Mouse (Mus musculus) frontal cortex, postnatal 14 days (tissue): ENCODE results near the gene Prss36.
"Not testable (repeated sequence)": the region's sequence is repeated elsewhere in the genome, so short reads cannot be mapped to it uniquely, and the experiment has no call there.

Experiments used
- DNase-seq, 2 experiments: peaks; one replicate each; pipeline ENCODE4 v3.0.0; 2022; ENCODE audit warnings: low spot score in 2 of 2

Gene Prss36

DNA sequence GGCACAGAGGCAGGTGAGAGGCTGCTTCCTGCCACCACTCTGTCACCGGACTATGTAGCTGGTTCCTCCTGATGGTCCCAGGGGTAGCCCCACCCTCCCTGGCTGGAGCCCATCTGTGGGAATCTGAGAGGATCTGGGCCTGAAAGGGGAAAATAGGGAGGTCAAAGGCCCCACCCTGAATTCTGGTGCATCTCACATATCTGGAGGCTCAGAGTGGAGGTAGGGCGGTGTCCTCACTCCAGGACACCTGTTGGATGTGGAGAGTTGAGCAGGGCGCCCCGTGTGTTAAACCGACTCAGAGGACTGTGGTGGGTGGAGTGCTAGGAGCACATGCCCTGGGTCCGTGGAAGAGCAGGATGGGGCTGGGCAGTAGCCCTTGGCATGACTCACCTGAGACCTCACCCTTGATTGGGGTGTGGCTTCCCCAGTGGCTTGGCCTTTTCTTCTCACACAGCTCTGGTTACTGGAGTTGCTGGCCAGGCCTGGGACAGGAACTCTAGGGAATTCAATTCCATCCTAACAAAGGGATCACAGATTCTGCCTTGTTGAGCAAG, at the start of gene Prss36:
TSS of gene Prss36 (minus strand) at position 256 of the 554 bp plus-strand sequence.
- no peak for DNase-seq

DNA sequence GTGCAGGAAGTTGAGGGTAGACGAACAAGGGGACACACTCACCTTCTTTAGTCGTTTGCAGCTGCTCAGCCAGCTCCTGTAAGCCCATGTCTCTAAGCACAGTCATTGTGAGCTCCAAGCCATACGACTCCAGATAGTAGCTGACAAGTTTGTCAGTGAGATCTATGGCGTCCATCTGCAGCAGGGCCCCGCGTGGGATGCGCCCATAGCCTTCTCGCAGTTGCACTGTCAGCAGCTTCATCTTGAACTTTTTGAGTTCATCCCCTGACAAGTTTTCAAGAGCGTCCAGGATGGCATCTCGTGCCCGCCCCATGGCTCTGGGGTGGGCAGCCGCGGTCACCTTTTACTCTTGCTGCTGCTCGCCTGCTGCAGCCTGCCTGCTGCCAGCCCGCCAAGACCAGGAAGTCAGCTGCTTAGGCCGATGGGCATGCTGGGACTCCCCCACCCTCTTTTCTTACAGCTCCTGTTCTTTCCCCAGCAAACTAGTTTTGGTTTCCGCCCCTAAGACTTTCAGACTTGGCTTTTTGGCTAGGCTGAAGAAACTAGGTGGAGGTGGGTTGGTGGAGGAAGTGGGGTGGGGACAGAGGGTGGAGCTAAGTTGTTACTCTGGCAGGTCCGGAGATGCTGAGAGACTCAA, 46.9 kb upstream of the Prss36 start, which contains the start of gene Pycard:
TSS of gene Pycard (minus strand) at position 527 of the 637 bp plus-strand sequence.
- DNase-seq: no peak

DNA sequence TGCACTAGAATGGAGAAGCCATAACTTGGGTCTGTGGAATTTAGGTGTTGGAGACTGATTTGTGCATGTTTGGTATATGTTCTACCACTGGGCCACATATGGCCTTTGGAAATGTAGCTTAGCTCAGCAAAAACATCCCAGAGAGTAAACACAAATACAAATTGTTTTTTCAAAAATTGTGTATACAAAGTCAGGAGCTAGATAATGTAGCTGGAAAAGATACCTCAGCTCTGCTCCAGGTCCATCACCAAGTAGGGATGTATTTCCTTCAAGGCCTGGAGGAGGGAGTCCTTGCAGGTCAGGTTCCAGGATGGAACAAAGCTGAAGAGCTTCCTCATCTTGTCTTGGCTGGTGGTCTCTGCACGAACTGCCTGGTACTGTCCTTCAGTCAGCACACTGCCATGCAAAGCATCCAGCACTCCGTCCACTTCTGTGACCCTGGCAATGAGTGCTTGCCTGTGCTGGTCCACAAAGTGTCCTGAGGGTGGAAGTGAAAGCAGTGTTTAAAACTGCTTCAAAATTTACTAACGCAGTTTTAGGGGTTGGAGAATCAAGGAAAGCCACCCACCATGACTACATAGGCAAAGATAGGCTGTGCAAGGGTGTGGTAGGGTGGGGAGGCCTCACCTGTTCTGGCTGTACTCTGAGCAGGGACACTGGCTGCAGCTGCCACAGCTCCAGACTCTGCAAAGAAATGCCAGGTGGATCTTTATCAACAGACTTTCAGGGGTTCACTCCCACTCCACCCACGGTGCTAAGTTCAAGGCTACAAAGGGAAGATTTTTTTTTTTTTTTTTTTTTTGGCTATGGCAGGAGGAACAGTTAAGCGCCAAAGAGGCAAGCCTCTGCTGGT, 46.2 kb upstream of the Prss36 start:
- no peak for DNase-seq

DNA sequence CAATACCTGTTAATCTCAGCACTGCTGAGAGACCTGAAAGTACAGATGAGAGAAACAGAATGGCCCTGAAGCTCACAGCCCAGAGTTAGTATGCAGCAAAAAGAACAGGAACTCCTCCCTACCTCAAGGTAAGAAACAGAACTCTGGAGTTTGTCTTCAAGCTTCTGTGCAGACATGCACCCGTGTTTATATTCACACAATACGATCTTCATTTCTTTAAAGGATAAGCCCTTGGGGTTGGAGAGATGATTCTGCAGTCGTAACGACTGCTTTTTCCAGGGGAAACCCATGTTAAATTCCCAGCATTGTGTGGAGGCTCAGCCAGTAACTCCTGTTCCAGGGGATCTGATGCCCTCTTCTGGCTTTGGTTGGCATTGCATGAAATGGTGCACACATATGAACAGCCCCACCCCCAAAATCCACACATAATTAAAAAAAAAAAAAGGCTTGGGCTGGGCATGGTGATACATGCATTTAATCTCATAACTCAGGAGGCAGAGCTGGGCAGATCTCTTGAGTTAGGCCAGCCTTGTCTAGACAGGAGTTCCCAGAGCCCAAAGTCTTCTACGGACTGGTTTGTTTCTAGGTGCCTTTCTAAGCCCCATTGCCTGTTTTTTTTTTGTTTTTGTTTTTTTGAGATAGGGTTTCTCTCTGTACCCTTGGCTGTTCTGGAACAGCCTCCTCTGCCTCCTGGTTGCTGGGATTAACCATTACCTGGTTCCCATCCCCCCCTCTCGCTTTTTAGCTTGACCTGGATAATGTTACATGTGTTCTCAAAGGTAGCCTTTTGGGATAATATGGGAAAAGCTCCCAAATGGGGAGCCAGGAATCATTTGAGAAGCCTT, 45.3 kb upstream of the Prss36 start:
- peak in 1 of 2 experiments; percentile 68 for DNase-seq

DNA sequence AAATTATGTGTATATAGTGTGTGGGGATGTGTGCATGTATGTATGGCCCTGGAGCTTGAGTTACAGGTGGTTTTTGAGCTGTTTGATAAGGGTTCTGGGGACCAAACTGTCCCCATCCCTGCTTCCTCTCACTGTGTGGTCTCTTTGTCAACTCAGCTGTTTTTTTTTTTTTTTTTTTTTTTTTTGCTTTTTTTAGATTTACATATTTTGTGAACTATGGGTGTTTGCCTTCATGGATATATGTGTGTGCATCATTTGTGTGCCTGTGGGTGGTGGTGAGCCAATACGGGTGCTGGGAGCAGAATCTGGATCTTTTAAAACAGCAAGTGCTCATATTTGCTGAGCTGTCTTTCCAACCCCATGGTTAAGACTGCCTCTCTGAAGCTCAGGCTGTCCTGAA, 42.4 kb upstream of the Prss36 start:
- DNase-seq: no peak

DNA sequence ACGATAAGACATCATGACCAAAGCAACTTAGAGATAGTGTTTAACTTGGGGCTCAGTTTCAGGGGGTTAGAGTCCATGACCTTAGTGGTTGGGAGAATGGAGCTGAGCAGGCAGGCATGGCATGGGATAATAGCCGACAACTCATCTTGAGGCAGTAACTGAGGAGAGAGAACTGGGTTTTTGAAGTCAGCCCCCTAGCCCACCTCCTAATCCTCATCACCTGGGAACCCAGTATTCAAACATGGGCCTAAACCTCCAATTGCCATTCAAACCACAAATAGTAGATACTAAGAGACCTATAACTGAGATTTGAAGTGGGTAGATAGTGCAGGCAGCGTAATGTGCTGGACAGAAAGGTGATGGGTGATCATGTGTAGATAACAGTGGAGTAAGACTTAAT, 34.1 kb upstream of the Prss36 start:
- DNase-seq: no peak

DNA sequence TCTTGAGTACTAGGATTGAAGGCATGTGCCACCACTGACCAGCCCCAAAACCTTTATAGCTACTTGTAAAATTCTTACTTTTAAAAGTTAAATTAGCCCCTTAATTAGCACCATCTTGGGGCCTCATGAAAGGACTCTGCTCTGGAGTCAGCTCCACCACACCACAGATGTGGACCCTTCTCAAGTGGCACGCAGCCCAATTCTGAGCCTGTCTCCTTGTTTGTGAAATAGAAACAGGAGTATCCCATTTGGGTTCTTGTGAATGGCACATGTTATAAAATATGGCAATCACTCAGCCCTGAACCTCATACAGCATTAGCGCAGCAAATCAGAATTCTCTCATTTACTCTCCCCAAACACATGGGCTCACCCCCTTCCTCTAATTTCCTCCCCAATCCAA, 32.3 kb upstream of the Prss36 start:
- no peak for DNase-seq

DNA sequence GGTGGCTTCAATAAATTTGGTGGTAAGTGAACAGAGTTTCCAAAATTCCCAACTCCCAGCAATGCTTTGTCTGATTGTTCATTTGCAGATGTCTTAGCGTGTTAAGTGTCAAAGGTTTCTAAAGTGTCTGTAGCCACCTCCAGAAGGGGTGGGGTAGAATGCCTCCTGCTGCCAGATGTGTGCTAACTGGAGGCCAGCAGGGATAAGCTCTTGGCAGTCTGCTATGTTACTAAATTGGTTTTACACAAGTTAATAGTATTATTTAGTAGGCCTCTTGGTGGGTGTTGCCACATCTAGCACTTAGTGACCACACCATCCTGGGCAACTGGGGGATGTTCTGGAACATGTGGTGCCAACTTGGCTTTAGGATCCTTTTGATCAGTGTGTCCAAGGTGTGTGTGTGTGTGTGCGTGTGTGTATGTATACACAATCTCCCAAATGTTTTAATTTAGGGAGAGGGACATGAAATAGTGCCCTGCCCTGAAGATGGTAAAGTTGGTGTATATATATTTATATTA, 27.9 kb upstream of the Prss36 start:
- no peak for DNase-seq

DNA sequence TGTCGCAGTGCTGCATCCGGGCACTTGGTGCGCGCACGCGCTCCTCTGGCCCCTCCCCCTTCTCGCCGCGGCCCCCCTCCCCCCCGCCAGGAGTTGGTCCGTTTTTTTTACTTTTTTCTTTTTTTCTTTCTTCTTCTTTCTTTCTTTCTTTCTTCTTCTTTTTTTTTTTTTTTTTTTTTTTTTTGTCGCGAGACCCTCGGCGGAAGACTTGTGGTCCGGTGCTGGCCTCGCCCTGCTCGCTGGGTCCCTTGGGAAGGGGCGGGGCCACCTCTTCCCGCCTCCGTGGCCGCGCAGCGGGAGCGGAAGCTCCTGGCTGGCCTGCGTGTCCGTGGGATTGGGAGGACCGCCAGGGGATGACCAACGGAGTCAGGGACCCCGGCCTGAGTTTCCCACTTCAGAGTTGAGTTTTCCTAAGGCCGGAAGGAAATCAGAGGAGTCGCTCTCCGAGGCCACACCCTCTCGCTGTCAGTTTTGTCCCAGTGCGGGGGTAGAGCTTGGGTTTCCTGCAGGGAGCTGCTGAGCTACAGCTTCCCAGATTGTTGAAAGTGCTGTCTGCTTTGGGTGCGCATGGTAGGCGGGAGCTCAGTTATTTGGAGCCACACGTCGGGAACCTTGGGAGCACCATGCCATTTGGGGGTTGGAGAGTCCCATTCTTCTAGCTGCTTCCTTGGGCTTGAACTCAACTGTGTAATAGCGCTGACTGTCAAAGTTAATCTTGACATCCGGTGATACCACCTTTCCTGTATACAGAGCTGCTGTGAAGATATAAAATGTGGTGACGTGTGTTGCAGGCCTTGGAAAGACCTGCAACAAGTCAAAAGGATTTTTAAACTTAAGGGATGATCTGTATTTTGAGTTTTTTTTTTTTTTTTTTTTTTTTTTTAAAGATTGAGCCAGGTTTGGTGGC, 21.6 kb upstream of the Prss36 start:
- DNase-seq: peak; percentile 48 to 64

DNA sequence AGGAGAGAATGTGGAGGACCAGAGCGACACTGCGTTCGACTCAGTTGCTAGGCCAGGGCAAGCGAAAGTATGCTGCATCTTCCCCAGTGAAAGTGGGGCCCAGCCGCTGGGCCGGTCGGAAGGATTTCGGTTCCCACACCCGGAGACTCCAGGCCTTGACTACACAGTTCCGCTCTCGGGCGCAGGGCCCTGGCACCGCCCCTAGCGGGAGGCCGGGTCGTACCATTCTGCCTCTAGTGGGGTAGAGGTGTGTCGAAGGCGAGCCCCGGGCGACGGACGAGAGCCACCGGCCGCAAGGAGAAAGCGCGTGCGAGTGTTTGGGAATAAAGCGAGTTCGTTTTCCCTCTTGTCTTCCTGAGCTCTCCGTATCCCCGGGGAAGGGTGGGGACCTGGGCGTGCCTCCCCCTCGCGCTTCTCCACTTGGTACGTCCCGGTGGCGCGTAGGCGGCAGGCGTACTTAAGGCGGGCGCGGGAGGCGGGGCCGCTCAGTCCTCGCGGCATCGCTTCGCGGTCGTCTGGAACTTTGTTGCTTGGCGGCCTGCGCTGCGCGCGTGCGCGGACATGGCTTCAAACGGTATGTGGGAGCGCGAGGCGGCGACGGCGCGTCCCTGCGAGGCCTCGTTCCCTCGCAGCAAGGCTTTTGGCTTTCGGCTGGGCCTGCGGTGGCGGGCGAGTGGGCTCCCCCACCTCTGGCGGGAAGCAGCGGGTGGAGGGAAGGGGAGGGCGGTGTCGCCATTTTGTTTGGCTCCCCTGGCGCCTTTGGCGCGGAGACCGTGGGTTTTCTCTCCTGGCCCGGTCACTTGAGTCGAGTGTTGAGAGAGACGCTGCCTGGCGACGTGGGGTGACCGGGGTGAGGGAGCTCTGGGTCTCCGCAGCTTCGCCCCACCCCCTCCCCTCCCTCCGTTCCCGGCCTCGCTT, 20.7 kb upstream of the Prss36 start, which contains the start of gene Fus:
TSS of gene Fus (plus strand) at position 454 of the 918 bp plus-strand sequence.
- DNase-seq: peak; percentile 89 to 95

DNA sequence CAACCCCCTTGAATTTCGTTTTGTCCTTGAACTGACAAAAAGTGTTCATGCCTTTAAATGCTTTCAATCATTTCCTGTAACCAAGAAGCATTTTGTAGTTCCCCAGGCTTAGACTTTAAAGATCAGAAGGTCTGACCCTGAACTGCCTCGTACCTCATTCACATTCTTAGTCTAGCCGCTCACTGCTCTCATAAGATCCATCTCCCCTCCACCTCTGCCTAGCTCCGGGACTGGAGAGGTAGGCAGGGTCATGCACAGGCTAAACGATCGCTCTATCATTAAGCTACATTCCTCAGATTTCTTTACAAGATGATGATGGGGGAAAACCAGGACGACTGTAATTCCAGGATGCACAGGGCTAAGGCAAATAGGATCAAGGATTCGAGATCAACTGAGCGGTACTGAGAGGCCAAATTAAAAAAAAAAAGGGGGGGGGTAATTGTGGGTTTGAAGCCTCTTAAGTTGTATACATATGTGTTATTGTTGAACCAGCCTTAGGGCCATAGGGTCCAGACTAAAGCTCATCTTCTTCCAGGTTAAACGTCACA, 19.9 kb upstream of the Prss36 start:
- no peak for DNase-seq

DNA sequence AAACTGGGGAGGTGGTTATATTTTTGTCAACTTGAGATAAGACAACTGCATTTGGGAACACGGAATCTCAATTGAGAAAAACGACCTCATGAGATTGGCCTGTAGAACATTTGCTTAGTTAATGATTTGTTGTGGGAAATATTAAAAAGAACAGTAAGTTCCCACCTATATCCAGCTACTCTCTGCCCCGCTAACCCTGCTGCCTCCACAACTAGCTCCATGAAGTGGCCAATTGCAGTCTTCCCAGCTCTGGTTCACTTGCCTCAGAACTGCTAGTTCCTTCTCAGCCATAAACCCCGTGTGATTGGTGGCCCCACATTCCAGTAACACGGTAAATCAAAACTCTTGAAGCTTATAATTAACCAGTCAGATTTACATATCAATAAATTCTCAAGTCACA, 12.8 kb upstream of the Prss36 start:
- no peak for DNase-seq

DNA sequence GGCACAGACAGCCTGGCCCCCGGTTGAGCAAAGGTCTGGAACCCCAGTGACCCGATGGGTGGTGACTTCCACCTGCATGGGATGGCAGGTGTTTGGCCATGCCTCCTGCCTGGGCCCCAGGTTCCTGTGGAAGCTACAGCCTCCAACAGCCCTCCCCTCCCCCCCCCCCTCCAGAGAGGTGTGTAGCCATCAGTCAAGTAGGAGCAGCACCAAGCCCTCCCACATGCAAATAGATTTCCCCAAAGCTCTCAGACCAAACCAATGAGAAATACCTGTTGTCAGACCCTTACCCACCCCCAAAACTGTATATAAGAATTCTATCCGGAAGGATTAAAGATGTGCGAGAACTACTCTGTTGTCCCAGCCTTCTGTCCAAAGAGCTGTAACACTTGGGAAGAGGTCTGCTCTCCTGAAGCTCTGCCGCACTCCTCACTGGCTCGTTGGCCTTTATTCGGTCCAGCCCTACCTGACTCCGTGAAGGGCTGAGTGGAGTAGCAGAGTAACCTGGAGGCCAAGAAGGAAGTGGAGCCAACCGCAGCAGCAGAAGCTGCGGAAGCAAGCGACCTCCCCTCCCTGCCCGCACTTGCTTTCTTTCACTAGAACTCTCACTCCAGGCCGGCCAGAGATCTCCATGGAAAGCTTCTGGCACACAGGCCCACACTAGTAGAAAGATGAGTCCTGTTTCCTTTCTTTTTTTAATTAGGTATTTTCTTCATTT, 6.5 kb upstream of the Prss36 start:
- DNase-seq: no peak

DNA sequence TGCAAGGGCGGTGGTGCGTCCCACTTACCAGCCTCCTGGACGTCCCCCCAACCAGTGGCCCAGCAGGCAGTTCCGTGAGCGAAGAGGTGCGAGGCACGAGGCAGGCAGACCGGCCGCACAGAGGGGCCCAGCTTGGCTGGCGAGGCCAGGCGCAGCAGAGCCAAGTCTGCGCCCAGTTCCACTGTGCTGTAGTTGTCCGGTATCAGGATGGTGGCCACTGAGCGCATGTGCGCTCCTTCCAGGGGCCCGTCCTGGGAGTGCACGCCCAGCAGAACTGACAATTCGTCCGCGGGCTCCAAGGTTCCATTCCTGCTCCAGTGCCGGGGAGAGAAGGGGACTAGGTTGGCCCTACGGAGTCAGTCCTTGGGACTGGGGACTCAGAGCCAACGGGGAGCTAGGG, 1.9 kb downstream of the Prss36 start:
- DNase-seq: no peak

DNA sequence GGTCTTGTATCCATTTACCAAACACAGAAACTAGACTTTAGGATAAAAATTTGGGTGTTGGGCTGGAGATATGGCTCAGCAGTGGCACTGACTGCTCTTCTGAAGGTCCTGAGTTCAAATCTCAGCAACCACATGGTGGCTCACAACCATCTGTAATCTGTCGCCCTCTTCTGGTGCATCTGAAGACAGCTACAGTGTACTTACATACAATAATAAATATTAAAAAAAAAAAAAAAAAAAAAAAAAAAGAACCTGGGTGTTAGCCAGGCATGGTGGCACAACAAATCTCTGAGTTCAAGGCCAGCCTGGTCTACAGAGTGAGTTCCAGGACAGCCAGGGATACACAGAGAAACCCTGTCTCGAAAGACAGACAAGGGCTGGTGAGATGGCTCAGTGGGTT, 4.4 kb downstream of the Prss36 start:
- not testable (repeated sequence) for DNase-seq

DNA sequence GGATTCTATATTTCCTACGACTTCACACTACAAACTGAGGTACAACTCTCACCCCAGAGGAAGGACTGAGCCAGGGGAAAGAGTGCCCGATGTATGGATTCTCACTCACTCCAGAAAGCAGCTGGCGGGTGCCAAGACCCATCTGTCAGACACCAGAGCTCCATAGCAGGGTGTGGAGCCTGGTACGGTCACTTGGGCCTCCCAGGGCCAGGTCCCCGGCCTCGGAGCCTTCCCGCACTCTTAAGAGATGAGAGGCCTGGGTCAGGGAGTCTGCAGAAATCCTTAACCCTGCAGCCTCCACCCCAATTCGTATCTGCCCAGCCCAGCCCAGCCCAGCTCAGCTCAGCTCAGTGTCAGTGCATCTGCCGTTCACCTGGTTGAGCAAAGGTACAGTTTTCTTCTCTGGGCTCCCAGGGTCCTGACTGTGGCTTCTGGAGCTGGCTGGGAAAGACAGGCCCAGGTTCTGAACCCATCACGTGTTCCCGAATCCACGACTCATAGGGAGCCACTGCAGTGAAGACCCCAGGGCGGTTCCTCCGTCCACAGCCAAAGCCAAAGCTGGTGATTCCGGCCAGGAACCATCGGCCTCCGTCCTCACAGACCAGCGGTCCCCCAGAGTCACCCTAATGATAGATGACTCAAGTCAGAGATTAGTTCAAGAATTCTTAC, 10.2 kb downstream of the Prss36 start:
- no peak for DNase-seq

DNA sequence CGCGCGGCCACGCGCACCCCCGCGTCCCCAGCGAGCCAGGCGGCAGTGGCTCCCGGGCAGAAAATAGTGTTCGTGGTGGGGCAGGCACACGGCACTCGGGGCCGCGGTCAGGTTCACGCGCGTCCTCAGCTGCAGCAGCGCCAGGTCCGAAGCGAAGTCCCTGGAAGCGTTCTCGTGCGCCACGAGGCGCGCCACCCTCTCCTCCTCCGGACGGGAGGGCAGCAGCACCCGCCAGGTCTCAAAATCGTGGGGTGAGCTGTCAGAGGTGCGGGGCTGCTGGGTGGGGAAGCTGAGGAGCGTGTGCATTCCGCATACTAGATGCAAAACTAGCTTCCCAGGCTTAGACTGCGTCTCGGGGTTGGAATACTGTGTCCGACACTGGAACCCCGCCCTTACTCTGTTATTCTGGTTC, 10.8 kb downstream of the Prss36 start:
- DNase-seq: no peak
